Mouse (Mus musculus) thymus, adult 2 months (tissue): ENCODE data around the gene Ubr4. TPM values are rescaled to one million over a fixed set of nuclear protein-coding genes. Genes with fewer than 3 reads are reported as not detected.

Source experiments
- DNase-seq: peaks from one replicate; pipeline ENCODE4 v3.0.0; 2021
- H3K27ac ChIP-seq: fragments of 200-500 bp; 2 replicates; pipeline ENCODE4 v1.5.1; 2012; ENCODE audit warnings: low read length, control low read depth; ENCODE audit not compliant: control insufficient read depth, insufficient read depth
- H3K27me3 ChIP-seq: fragments of 200-500 bp; 2 replicates; pipeline ENCODE4 v1.6.1; 2012; ENCODE audit warnings: mild to moderate bottlenecking, low read length, moderate library complexity, mixed read lengths; ENCODE audit not compliant: control insufficient read depth, insufficient read depth
- H3K36me3 ChIP-seq: fragments of 200-500 bp; 2 replicates; pipeline ENCODE4 v1.6.1; 2012; ENCODE audit warnings: mild to moderate bottlenecking, low read length, moderate library complexity; ENCODE audit not compliant: control insufficient read depth, insufficient read depth
- H3K4me1 ChIP-seq: fragments of 200-500 bp; replicated peaks from 2 replicates; pipeline ENCODE4 v1.6.1; 2012; ENCODE audit warnings: low read length; ENCODE audit not compliant: control insufficient read depth, insufficient read depth
- H3K4me3 ChIP-seq: fragments of 200-500 bp; 2 replicates; pipeline ENCODE4 v1.5.1; 2012; ENCODE audit warnings: mild to moderate bottlenecking, low read length, control low read depth, moderate library complexity; ENCODE audit not compliant: control insufficient read depth, insufficient read depth
- CTCF ChIP-seq: fragments of 200-500 bp; IDR thresholded peaks from 2 replicates; pipeline ENCODE4 v1.5.1; 2012; ENCODE audit warnings: mild to moderate bottlenecking, control low read depth, low read length, moderate library complexity, borderline replicate concordance; ENCODE audit not compliant: control insufficient read depth, poor library complexity, insufficient read depth; ENCODE audit errors: extremely low read depth
- POLR2A ChIP-seq: fragments of 200-500 bp; IDR thresholded peaks from 2 replicates; pipeline ENCODE4 v1.6.1; 2012; ENCODE audit warnings: mild to moderate bottlenecking, low read length, control low read depth, moderate library complexity; ENCODE audit not compliant: control insufficient read depth, poor library complexity, insufficient read depth; ENCODE audit errors: extremely low read depth
- WGBS: fragments of 180-500 bp; shearing (Covaris S2); methylation state at CpG from one replicate; pipeline ENCODE4 v1.1.7; 2018; 5-methylcytosine and 5-hydroxymethylcytosine counted together
- polyA plus RNA-seq: library from polyadenylated mRNA; depleted of rRNA; stranded (reverse); fragments of >200 nt; gene quantifications from 2 replicates; pipeline ENCODE4 v1.2.3, GENCODE M21; 2012

The Ubr4 gene
- polyA plus RNA-seq, 1 experiment: 301 TPM

DNA sequence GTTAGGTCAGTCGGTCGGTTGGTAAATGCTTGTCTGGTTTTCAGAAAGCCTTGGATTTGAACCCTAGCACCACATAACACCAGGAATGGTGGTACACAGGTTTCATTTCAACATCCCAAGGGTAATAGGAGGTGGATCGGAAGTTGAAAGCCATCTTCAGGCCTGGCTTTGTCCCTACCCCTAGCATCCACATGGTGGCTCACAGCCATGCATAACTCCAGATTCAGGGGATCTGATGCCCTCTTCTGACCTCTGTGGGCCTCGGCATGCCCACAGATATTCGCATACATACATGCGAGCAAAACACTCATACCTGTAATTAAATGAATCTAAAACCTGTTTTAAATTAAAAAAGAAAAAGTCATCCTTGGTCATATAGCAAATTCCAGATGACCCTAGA, 149.3 kb downstream of the Ubr4 start:
- H3K27ac ChIP-seq: no peak overlapping the region
- no peaks in the 10 kb centered on the region for H3K4me1 ChIP-seq
- no peak for DNase-seq
- H3K4me3 ChIP-seq: no peak overlapping the region
- TF ChIP-seq POLR2A (no peak), CTCF (no peak)
- WGBS: 78% methylated on average over 6 of the region's 6 CpGs
- no peaks in the 10 kb centered on the region for H3K27me3 ChIP-seq
- no peaks in the 10 kb centered on the region for H3K36me3 ChIP-seq

DNA sequence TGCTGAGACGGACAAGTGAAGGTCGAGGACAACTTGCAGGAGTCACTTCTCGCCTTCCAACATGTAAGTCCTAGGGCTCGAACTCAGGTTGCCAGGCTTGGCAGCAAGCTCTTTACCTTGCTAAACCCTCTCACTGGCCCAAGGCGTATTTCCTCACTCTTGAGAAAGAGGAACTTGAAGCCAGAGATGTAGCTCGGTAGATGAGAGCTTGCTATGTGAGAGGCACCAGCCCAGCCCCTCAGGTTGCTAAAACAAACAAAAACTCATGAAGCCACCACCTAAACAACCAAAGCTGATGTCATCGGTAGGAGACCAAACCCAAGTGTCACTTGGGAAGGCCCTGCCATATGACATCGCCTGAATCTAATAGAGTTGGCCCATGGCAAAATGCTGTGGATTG, 151.5 kb downstream of the Ubr4 start:
- Histone ChIP-seq H3K27me3 (no peaks in the 10 kb centered on the region), H3K4me1 (no peaks in the 10 kb centered on the region), H3K4me3 (no peak overlapping the region), H3K36me3 (no peaks in the 10 kb centered on the region), H3K27ac (no peak overlapping the region)
- DNase-seq: no peak
- TF ChIP-seq CTCF (no peak), POLR2A (no peak)
- 71% methylated on average over 8 of the region's 8 CpGs for WGBS

DNA sequence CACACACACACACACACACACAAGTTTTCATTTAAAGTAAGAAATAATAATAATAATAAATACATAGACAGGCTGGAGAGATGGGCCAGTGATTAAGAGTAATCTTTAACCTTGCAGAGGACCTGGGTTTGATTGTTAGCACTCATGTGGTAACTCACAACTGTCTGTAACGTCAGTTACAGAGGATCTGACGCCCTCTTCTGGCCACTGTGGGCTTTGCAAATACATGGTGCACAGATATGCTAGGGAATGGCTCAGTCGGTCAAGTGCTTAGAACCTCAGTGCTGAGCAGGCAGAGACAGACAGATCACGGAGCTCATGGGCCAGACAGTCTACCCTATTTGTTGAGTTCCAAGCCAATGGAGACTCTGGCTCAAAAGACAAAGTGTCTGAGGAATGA, 153.3 kb downstream of the Ubr4 start:
- Histone ChIP-seq H3K4me3 (no peak overlapping the region), H3K36me3 (no peaks in the 10 kb centered on the region), H3K27me3 (no peaks in the 10 kb centered on the region), H3K4me1 (no peaks in the 10 kb centered on the region), H3K27ac (no peak overlapping the region)
- no peak for TF ChIP-seq CTCF
- no peak for TF ChIP-seq POLR2A
- 87% methylated on average over 4 of the region's 4 CpGs for WGBS
- DNase-seq: no peak

DNA sequence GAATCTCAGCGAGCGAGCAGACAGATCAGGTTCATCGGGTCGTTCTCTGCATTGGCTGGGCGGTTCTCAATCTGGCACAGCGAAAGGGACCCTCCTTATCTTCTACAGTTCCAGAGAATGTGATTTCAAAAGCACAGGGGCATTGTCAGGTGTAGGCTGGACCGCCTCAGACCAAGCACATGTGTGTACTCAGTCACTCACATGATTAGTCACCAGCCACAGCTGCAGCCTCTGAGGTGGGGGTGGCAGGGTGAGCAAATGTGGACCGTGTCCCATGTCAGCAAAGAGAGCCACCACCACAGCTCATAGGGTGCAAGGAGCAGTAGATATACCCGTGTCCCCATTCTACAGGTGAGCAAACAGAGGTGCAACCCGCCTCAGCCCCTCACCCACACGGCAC, 154.3 kb downstream of the Ubr4 start:
- 94% methylated on average over 11 of the region's 11 CpGs for WGBS
- no peak for DNase-seq
- H3K27ac ChIP-seq: no peak overlapping the region
- H3K4me3 ChIP-seq: no peak overlapping the region
- no peaks in the 10 kb centered on the region for H3K27me3 ChIP-seq
- H3K36me3 ChIP-seq: no peaks in the 10 kb centered on the region
- TF ChIP-seq CTCF (no peak), POLR2A (no peak)
- no peaks in the 10 kb centered on the region for H3K4me1 ChIP-seq

DNA sequence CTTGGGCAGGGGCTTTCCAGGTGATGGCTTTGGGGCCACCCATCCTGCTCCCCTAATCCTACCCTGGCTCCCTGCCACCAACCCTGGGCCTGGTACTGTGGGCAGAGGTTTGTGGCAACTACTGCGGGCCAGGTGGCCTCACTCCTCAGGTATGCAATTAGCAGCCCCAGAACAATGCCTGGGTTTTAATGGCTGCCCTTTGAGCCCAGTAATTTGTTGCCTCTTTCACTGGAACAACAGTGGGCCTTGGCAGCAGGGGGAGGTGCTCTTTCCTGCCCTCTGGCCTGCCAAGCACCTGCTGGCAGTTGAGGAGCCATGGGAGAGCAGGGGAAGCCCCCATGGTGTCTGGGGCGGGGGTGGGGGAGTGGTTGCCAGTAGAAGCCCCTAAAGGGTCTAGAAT, 156.7 kb downstream of the Ubr4 start:
- H3K27ac ChIP-seq: no peak overlapping the region
- no peaks in the 10 kb centered on the region for H3K36me3 ChIP-seq
- WGBS: 63% methylated on average over 2 of the region's 2 CpGs
- no peak for DNase-seq
- no peak for TF ChIP-seq POLR2A
- no peak for TF ChIP-seq CTCF
- H3K4me3 ChIP-seq: no peak overlapping the region
- no peaks in the 10 kb centered on the region for H3K27me3 ChIP-seq
- no peaks in the 10 kb centered on the region for H3K4me1 ChIP-seq

DNA sequence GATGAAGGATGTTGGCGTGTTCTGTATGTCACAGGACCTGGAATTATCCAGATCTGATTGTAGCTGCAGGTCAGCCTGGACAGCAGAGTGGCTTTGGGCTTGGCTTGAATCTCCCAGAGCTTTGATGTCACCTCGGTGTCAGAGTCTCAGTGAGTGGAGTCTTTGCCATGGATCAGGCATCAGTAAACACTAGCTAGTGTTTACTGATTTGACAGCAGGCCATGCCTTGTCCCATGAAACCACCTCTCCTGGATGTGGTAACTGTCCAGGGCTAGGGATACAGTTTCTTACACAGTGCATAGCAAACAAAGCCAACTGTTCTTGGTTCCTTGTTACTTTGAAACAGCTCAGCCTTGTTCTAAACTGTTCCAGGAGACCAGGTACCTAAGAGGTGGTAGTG, 159.1 kb downstream of the Ubr4 start:
- WGBS: 93% methylated on average over 2 of the region's 2 CpGs
- H3K36me3 ChIP-seq: no peaks in the 10 kb centered on the region

DNA sequence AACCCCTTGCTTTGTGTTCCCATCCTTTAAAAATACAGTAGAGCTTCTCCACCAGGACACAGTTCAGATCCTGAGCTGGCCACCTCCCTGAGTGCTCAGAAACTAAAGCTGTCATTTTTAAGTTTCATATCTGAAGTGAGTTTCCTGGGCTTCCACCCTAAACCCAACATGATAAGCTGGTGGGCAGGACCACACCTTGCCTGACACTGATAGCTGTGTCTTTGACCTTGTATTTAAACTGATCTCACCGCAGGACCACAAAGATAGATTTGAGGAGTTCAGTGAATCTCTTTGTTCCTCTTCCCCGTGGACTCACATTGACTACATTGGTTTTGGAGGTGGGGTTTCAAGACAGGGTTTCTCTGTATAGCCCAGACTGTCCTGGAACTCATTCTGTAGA, 160.6 kb downstream of the Ubr4 start:
- no peaks in the 10 kb centered on the region for H3K27me3 ChIP-seq
- 80% methylated on average over 2 of the region's 2 CpGs for WGBS
- H3K36me3 ChIP-seq: no peaks in the 10 kb centered on the region
- H3K27ac ChIP-seq: no peak overlapping the region
- DNase-seq: no peak
- no peak overlapping the region for H3K4me3 ChIP-seq
- no peak for TF ChIP-seq CTCF
- no peak for TF ChIP-seq POLR2A
- no peaks in the 10 kb centered on the region for H3K4me1 ChIP-seq

More for the DNA sequence above, 159.1 kb downstream of the Ubr4 start:
- Histone ChIP-seq H3K27me3 (no peaks in the 10 kb centered on the region), H3K4me3 (no peak overlapping the region), H3K27ac (no peak overlapping the region), H3K4me1 (no peaks in the 10 kb centered on the region)
- DNase-seq: no peak
- TF ChIP-seq POLR2A: no peak
- no peak for TF ChIP-seq CTCF
